Mouse (Mus musculus) gastrocnemius, postnatal 10 days (tissue): Measurements from ENCODE around the gene Vars2. TPM values are rescaled to one million over a fixed set of nuclear protein-coding genes. Genes with fewer than 3 reads are reported as not detected.

Source experiments
- DNase-seq: peaks from one replicate; pipeline ENCODE4 v3.0.0; 2021; ENCODE audit warnings: mixed read lengths
- total RNA-seq, 2 experiments: library from RNA; stranded (reverse); gene quantifications; 2 replicates each; pipeline ENCODE4 v1.2.3; 2021

Gene Vars2
- total RNA-seq, 2 experiments from 2014 or later, result 17.0 to 24.0 TPM

DNA sequence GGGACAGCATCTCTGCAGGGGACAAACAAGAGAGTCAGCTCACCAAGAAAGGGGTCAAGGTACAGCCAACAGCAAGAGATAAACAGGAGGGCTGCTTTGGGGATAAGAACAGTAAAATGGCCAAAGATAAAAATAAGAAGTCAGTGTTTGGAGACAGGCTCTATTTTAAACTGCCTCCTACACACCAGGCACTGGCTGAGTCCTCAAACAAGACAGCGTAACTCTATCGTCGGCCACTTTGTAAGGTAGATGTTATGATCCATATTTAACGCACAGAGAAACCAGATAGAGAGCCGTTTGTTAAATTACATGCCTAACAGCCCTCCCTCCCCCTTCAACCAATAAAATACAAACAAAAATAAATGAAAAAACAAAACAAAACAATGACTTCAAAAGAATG is 26.5 kb upstream of the Vars2 start:
- DNase-seq, result no peak

DNA sequence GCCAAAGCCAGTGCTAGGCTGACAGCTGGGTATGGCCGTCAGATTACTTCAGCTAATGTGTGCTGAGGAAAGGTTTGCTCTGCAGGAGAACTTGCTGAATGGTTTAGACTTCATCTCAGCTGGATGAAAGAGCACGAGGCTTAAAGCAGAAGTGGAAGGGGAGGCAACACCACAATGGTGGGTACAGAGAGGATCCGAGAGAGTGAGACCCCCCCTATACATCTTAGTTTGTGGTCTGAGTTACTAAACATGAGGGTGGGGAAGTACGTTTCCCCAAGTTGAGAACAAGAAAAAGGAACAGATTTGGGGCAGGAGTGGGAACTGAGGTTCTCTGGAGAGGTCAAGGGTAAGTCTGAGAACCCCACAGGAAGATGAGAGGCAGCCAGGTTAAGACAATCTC is 25.0 kb upstream of the Vars2 start:
- no peak for DNase-seq

DNA sequence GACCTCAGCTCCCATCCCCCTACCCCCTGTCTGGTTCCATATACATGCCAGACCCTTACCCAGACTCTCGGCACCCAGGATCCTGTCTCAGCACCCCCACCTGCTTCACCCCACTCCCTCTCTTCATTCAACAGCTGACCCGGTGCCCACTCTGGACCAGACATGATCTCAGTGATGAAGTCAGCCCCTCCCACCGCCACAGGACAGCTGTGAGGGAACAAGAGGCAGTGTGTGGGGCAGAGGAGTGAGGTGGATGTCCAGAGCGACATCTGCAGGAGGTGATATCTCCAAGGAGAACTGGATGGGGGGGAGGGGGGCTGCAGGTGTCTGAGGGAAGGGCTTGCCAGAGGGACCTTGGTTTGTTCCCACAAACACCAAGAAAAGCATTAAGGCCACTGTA is 24.4 kb upstream of the Vars2 start:
- DNase-seq, result no peak

DNA sequence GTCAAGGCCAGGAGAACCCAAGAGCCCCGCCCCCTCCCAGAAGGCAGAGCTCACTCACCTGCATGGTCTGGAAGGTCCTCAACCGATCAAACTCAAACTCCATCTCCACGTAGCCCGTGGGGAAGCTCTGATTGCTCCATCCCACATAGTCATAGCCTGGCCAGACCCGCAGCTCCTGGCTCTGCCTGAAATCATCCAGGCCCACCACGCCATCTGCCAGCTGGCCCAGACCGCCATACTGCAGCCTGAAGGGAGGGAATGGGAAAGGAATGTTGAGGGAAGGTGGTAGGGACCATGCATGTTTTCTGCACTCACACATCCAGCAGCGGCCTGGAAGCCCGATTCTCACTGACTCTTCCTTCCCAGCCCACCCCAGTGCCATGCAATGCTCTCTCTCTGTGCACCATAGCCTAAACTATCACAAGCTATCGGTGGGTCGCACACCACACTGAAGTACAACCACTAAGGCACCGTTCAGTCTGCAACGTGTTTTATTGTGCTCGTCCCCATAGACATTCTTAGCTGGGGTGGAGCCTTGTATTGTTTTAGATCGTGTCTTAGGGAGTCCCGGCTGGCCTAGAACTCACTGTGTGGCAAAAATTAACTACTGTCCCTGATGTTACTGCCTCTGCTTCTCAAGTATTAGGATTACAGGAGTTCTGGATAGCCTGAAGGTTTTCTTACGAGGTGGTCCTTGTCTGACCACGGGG is 22.7 kb upstream of the Vars2 start:
- DNase-seq, result no peak

DNA sequence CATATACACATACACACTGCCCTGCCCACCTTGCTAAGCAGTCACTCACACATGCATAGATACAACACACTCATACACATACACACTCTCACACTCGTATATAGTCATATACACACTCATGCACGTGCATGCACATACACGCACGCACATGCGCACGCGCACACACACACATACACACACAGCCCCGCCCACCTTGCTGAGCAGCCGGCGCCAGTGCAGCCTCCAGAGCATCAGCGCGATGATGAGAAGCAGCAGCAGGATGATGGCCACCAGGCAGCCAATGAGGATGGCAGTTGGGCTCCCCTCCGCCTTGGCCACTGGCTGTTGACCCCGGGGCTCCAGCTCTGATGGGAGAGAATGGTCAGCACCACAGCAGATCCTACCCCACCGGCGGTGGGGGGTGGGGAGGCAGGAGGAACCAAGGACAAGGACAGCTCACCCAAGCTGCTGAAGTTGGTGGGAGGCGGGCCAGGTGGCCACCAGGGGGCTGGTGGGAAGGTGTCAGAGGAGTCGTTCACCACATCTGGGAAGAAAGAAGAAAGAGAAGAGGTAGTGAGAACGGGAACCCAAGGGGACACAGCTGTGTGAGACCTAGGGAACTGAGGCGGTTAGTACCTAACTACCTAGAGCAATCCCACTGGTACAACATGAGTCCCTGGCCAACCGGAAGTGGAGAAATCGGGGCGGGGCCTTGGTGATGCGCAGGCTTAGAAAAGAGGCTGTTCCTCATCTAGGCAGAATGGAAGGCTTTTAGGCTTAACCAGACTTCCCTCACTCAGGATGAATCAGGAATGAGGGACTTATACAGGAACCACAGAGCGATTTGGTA is 21.2 kb upstream of the Vars2 start:
- DNase-seq, result no peak

DNA sequence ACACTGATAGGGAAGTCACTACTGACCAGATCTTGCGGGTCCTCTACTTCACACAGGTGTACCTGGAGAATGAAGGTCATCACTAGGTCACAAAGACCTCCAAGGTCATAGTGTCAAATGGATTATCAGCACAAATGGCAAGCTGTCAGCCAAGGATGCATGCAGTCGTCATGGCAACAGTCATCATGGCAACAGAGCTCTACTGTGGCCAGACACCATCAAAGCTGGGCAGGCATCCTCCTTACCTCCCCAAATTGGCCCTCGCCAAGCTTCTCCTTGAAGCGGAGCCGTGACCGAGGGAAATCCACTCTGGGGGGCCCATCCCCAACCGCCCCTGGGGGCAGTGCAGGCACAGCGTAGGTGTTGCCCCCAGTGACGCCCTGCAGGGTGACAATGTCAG is 17.7 kb upstream of the Vars2 start:
- no peak for DNase-seq

DNA sequence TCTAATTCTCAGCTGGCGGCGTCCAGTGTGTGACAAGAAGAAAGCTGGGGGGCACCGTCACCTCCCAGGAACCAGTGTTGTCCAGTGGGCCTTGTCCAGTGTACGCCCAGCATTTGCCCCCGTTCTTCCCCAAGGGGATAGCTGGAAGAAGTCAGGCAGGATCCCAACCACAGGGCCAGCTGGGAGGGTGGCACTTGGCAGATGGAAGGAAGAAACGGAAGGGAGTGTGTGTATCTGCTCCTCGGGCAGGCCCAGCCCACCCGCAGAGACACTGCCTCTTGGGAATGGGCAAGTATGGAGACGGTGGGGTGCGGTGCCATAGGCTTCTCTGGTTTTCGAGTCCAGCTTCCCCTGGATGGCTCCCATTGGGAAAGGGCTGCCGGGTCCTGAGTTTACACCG is 14.6 kb upstream of the Vars2 start:
- no peak for DNase-seq

DNA sequence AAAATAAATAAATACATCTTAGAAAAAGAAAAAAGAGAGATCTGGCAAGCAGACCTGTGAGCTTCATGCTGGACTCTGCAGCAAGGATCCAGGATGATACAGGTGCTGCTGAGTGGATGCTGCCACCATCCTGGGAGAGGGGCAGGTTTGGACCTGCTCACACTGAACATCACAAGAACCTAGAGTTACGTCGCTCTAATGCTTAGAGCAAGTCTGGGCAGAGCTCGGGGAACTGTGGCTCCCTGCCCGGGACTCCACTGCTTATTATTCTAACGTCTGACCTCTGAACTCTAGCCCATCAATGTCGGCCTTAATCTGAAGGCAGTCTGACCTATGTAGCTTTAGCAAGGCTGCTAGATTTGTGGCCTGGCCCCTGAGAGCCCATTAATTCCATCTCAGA is 13.2 kb upstream of the Vars2 start:
- no peak for DNase-seq

DNA sequence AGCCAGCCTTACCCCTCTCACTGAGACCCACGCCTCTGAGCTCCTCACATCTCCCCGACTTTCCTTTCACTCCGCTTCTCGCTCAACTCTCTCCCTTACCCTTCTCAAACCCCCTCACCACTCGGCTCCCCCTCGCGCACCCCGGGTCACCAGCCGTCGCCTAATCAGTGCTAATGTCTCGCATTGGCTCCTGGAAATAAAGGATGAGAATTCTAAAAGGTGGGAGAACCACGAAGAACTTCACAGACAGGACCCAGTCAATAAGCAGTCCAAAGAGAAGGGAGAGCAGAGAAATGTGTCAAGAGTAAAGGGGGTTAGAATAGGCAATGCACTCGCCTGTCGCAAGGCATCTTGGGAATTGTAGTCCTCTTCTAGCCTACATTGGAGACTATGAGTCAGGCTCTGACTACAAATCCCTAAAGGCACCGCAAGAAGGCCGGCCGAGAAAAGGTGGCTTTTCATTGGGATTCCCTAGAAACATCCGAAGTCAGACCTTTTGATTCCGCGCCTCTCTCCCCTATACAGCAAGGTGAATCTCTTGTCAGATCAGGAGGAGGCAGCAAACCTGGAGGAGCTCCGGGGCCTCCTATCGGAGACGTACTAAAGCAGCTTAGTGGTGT is 6.1 kb upstream of the Vars2 start, which contains the start of gene Gtf2h4:
Gene Gtf2h4, minus strand, starts transcription at position 324 of the 620 bp plus-strand sequence.
- DNase-seq, result peak; percentile 75

DNA sequence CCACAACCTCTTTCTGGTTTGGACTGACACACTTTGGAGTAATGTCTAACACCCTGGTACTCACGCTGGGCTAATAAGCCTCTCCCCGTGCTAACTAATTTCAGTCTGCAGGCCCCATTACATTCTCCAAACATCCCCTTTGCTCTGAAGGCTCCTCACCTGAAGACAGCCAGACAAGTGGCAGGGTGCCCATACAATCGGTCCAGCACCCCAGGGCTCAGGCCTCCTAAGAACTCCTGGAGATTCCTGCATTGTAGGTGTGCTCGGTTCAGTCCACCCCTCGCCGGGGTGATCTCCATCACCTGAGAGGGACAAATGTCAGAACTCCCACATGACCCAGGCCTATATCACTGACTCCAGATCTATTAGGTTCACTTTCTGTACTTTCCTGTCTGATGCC is 5.1 kb upstream of the Vars2 start:
- DNase-seq, result no peak

DNA sequence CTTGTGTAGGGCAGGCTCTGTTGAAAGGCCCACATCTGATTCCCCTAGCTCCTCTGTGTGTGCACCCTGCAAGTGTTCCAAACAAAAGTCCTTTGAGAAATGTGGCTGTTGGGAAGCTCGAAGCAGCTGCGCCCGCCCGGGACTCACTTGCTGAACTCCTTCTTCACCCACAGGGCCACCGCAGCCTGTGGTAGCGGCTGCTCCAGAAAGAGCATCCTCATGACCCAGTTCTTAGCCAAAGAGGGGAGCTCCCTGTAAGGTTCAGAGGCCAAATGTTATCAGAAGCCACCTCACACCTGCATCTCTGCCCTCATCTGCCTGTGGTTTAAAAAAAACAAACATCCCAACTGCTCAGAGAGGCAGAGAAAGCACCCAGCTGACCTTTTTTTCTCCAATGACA is 4.5 kb upstream of the Vars2 start:
- no peak for DNase-seq

DNA sequence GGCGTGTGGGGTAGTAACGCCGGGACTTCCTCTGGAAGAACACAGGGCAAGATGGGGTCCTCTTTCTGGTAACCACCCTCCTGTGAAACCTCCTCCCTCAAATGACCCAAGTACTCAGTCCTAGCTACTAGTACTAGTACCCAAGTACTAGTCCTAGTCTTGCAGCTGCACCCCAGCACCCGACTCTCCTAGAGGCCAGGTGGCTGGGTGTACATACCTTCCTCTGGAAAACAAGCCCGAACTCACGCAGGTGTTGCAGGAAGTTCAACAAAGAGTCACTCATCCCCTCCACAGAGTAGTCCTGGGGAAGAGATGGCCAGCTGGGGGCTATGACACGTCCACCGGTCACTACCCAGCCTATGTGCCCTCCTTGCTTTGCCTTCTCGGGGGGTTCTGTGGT is 2.3 kb upstream of the Vars2 start:
- no peak for DNase-seq

DNA sequence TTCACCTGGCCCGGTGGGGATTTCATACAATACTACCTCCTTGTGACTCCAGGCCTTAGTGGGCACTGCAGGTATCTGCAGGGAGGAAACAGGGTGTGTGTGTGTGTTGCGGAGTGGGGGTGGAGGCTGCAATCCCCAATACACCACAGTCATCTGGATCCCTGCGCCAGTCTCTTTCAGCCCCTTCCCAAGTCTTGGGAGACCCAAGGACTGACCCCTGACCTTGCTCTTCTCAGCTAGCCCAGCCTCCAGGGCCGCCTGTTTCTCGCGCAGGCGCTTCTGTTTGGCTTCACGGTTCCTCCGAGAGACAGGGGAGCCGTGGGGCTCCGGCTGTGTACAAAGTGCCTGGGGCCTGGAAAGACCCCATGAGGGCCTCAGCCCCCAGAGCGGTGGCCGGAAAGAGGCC is 538 bp downstream of the Vars2 start:
- peak; percentile 36 for DNase-seq

DNA sequence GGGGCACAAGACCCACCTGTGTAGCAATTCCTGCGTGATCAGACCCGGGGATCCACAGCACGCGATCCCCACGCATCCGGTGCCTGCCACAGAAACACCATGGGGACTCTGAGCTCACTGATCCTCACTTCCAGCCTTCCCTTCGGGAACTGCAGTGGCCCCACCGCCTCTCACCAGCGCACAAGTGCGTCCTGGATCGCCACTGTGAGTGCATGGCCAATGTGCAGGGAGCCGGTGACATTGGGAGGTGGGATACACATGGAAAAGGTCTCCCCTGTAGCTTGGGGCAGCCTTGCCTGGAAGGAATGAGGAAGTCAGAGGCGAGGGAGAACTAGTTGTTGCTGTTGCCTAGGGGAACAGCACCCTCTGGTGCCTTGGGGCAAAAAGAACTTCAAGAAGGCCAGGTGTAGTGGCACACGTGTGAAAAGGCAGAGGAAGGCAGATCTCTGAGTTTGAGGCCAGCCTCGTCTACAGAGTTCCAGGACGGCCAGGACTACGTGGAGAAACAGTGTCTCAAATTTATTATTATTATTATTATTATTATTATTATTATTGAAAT is 1.4 kb downstream of the Vars2 start:
- no peak for DNase-seq

DNA sequence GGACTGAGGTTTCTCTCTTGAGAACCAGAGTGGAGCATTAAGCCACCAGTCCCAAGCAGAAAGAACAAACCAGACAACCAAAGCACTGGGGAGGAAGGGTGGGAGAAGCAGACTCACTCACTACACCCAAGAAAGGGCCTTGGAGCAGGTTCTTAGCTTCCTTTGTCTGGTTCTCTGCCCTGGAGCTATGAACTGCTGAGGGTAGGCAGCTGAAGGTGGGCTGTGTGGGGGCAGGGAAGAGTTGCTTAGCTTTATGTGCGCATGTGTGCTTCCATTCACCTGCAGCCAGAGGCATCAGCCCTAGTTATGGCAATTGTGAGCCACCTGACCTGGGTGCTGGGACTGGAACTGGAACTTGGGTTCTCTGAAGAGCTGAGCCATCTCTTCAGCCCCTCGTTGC is 14.3 kb downstream of the Vars2 start:
- no peak for DNase-seq

DNA sequence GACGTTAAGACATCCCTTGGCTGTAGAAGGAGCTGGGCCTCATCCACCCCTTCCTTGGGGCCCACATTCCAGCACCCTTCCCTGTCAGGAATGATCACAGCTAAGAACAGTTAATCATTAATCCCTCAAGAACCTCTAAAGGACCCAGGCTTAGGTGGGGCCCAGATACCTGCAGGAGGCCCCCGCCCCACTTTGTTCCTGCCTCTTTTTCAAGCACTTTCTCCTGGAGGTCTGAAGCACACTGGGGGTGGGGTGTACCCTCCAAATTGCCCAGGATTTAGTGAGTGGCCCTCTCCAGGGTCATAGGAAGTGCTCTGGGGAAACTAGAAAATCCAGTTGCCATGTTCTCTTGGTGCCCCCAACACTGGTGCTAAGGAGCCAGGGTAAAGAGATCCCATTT is 18.0 kb downstream of the Vars2 start:
- no peak for DNase-seq

DNA sequence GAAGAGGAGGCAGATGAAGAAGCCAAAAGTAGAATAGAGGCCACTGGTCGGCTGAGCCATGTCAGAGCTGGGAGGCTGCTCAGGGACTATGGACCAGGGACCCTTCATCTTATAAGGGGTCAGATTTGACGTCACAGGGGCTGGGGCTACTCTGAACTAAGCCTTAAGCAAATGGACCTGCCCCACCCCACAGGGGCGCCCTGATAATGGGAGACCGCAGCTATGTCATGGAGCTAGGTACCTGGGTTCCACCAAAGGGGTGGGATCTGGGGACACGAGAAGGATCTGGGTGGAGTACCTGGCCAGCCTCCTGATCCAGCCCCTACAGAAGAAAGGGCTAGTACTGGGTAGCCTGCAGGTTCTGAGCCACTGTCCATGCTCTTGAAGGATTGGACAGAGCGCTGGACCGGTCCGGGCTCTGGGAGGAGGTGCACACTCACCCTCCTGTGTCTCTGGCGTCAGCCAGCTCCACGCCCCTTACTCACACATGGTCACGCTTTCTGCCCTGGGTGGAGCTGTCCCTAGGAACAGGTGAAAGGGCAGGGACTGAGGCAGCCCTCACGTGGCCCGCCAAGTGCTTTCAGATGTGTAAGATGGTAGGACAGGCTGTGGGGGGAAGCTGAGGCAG is 23.7 kb downstream of the Vars2 start, which contains the start of gene Mucl3:
Gene Mucl3, minus strand, starts transcription at position 87 of the 628 bp plus-strand sequence.
- no peak for DNase-seq

DNA sequence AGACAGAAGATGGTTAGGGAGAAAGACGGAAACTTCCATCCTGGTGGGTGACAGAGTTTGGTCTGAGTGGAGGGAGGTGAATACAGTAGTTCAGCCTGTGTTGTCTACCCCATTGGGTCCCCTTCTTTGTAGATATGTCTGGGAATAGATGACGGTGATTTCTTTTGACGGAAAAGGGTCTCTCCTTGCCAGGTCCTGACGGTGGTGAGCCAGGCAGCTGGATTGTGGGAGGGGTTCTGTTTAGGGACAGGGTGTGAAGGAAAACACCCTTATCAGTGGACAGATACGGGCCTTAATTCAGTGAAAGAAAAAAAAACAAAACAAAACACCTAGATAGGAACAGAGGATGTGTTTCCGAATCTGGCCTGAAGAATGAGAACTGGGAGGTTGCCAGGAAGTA is 28.0 kb downstream of the Vars2 start:
- DNase-seq, result no peak

DNA sequence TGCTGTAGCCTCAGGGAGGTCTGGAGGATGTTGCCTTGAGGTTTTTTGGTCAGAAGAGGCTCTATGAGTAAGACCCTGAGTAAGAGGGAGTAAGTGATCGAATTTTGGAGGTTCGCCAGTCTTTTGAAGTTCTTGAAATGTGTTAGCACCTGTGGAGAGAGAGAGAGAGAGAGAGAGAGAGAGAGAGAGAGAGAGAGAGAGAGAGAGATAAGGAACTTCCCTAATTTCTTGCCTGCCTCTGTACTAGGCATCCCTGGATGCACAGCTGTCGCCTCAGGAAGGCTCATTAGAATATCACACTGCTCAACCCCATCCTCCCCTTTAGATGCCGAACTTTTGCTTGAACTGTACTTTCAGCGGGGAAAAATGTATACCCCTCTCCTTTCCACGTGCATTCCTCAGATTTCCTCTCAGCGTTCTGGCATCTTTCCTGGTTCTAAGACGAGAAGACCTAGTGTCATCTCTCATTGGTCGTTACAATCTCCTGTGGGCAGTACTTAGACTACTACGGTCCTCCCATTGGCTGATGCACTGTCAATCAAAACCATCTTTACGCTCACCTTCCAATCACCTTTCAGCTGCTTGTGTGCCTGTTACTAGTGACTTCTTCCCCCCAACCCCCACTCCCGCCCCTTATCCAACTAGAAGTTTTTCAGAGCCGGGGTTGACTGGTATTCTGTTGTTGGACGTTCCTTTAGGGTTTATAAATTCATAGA is 28.8 kb downstream of the Vars2 start:
- DNase-seq, result peak; percentile 49

DNA sequence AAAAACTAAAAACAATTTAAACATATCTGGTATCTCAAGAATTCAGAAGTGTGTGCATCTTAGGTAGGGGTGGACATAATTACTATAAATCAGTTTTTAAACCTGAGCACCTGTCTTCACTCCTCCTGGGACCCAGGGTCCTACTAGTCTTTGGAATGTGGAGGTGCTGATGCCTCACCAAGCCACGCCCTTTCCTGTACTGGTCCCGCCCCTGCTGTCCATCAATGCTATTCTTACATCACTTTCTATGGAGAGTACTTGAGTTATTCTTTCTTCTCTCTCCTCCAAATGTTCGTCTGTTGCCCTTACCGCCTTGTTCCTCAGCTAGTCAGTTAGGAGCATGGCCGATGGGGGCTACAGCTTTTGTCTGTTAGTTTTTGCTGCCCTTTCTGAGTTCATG is 31.0 kb downstream of the Vars2 start:
- no peak for DNase-seq

DNA sequence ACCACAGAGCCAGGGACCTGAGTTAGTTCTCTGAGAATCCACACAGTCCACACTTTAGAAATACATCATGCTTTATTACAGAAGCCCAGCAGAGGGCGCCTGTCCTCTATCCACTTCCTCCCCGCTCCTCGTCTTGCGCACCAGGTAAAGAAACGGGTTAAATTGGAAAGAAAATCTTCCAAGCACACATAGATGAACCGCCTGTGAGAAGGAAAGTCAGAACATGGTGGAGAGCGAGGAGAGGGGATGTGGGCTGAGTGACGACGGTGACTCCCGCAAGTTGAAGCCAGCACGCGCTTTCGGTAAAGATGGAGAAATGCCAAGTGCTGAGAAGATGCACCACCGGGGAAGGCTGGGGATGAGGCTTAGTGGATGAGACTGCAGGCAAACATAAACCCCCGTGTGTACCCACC is 31.7 kb downstream of the Vars2 start:
- DNase-seq, result peak; percentile 67

DNA sequence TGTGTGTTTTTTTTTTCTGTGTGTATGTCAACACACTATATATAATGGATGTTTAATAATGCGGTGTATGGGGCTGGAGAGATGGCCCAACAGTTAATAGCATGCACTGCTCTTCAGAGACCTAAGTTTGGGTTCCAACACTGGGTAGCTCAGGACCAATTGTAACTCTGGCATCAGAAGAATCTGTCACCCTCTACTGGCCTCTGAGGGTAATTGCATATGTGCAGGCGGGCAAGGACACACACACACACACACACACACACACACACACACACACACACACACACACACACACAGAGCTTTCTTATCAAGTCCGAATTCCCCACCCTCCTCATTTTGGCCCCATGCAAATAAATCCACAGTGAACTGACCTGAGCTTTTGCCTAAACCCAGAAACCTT is 32.2 kb downstream of the Vars2 start:
- no peak for DNase-seq
